Mouse (Mus musculus): ENCODE data around the gene Pttg1.

The Pttg1 gene

GRCm38 (mm10) chr11:43410291-43410690 is 15.8 kb downstream of the Pttg1 start:
- DNase-seq (ENCODE audit: low read depth, low spot score) = no peak

- no peak for DNase-seq (ENCODE audit: low read depth, low spot score)
Measured at GRCm38 (mm10) chr11:43408888-43409287, 17.2 kb downstream of the Pttg1 start.

GRCm38 (mm10) chr11:43404150-43404807 is 21.8 kb downstream of the Pttg1 start:
- no peak for DNase-seq (ENCODE audit: low read depth, low spot score)

- no peak for DNase-seq (ENCODE audit: low read depth, low spot score)
Measured at GRCm38 (mm10) chr11:43400131-43400530, 25.9 kb downstream of the Pttg1 start.

GRCm38 (mm10) chr11:43399297-43399696 is 26.8 kb downstream of the Pttg1 start:
- no peak for DNase-seq (ENCODE audit: low read depth, low spot score)

GRCm38 (mm10) chr11:43396672-43397071 is 29.4 kb downstream of the Pttg1 start:
- no peak for DNase-seq (ENCODE audit: low read depth, low spot score)

- no peak for DNase-seq (ENCODE audit: low read depth, low spot score)
Measured at GRCm38 (mm10) chr11:43396246-43396645, 29.8 kb downstream of the Pttg1 start.

- no peak for DNase-seq (ENCODE audit: low read depth, low spot score)
Measured at GRCm38 (mm10) chr11:43395073-43395948, 30.7 kb downstream of the Pttg1 start.

- no peak for DNase-seq (ENCODE audit: low read depth, low spot score)
Measured at GRCm38 (mm10) chr11:43393325-43393724, 32.7 kb downstream of the Pttg1 start.

GRCm38 (mm10) chr11:43392757-43393156 is 33.3 kb downstream of the Pttg1 start:
- no peak for DNase-seq (ENCODE audit: low read depth, low spot score)

- DNase-seq (ENCODE audit: low read depth, low spot score) = no peak
Measured at GRCm38 (mm10) chr11:43389118-43389517, 36.9 kb downstream of the Pttg1 start.

- DNase-seq (ENCODE audit: low read depth, low spot score) = no peak
Measured at GRCm38 (mm10) chr11:43388122-43389097, 37.6 kb downstream of the Pttg1 start.

- no peak for DNase-seq (ENCODE audit: low read depth, low spot score)
Measured at GRCm38 (mm10) chr11:43387004-43387880, 38.8 kb downstream of the Pttg1 start.

- DNase-seq (ENCODE audit: low read depth, low spot score) = peak; percentile 37
Measured at GRCm38 (mm10) chr11:43385716-43386115, 40.3 kb downstream of the Pttg1 start.

GRCm38 (mm10) chr11:43385055-43385649 is 40.9 kb downstream of the Pttg1 start:
- peak; percentile 56 for DNase-seq (ENCODE audit: low read depth, low spot score)

- no peak for DNase-seq (ENCODE audit: low read depth, low spot score)
Measured at GRCm38 (mm10) chr11:43383581-43383980, 42.5 kb downstream of the Pttg1 start.

- no peak for DNase-seq (ENCODE audit: low read depth, low spot score)
Measured at GRCm38 (mm10) chr11:43380901-43381300, 45.1 kb downstream of the Pttg1 start.

GRCm38 (mm10) chr11:43379911-43380485 is 46.1 kb downstream of the Pttg1 start:
- no peak for DNase-seq (ENCODE audit: low read depth, low spot score)

GRCm38 (mm10) chr11:43379488-43379887 is 46.6 kb downstream of the Pttg1 start:
- DNase-seq (ENCODE audit: low read depth, low spot score) = no peak

All from mesoderm, embryonic 11.5 days (tissue).